Mouse (Mus musculus): Measurements from ENCODE around the gene Map7.
A peak's percentile ranks its signal among the peaks of the same experiment; 100 is the strongest.

The Map7 gene

DNA sequence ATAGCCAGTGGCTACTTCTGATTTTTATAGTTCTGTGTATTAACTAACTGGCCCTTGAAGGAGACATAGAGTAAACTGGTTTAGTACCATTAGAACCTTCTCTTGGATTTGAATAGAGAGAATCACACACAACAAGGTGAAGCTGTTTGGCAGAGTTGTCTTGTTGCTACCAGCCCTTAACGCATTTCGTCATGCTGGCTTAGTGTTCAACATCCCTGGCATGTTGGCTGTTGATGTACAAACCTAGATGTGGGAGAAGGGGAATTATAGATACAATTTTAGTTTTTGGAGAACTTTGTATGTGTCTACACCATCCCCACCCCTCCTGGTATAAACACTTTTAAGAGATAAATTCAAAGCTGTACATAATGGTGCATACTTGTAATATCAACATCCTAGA, 37.5 kb downstream of the Map7 start:
- DNase-seq (ENCODE audit: low spot score): no peak

DNA sequence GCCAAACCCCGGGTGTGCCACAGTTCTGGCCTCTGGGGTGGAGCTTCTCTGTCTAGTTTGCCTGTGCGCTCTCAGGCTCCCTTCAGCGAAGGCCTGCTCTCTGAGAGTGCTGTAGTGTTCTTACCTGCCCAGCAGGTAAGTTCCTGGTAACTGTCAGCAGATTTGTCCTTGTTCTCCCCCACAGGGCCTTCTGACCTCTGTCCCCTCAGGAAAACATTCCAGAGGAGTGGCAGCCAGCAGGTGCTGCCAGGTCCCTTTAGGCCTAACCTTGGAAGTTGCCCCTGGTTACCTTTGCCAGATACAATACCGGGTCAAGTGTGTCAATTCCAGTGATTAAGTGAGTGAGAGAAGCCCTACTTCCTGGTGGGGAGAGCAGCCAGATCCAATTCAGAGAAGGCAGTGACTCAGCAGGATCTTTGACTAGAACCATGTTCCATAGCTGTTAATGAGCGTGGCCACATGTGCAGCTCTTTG, 38.6 kb downstream of the Map7 start:
- DNase-seq (ENCODE audit: low spot score): no peak

DNA sequence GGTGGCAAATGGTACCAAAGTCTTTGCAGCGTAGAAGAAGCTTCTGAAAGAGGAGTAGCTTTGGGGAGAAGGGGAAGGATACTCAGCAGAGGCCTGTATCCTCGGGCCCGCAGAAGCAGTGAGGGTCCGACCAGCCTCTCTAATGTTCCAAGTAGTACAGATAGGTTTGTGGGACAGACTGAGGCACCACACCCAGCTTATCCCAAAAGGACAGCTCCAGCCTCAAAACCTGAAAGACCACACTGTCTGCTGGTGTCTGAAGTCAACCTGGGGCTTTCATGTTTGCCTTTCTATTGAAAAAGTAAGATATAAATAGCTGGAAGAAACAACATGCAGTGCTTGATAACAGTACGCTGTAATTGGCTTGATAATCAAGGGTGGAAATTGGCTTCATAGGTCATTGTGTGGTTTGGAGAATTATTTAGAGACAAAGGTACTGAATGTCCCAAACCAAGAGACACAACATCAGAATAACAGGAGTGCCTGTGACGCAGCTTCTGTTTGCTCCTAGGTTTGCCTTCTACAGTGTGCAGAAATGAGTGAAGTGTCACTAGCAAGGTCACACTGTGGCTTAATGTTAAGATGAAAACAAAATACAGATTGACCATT, 42.0 kb downstream of the Map7 start:
- no peak for DNase-seq (ENCODE audit: low spot score)

DNA sequence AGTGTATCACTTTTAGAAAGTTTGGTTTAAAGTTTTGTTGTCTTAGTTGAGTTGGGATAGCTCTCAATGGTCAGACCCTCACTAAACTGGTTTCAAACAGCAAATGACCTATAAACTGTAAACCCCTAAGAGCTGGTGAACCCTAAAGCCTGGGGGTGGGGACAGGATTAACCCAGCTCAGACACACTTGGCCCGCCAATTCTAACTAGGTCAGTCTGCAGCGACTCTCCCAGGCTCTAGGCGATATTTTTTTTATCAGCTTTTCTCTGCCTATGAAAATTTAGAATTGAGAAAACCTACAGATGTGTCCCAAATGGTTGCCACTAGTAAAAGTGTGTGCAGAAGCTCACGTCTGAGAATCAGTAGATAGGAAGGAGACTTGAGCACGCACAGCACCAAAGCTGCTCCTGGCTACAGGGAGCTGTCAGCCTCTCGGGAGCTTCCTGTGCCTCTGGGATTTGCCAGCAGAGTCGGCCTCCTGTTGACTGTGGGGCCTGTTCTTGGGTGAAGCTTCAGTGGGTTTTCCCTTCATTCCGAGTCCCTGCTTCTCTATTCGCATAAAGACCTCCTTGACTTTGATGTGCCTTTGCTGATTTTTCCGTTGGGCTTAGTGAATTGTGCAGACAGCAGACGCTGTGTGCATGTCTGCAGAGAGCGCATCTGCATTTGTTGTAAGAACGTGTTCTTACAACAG, 46.7 kb downstream of the Map7 start:
- DNase-seq (ENCODE audit: low spot score): no peak

DNA sequence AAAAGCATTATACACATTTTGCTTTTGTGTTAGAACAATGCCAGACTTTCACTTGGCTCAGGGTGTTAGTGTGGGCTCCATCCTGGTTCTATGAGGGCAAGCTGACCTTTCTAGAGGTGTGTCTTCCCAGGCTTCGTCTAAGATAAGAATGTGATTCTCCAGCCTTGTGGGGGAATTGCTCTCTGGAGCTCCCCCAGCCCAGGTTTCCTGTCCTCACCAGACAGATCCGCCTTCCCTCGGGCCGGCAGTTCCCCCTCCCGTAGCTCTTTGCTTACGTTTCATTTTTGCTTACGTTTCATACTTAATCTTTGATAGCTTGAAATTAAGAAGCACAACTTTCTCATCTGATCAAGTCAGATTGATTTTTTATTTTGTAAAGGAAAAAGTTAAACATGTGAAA, 48.8 kb downstream of the Map7 start:
- DNase-seq (ENCODE audit: low spot score): no peak

DNA sequence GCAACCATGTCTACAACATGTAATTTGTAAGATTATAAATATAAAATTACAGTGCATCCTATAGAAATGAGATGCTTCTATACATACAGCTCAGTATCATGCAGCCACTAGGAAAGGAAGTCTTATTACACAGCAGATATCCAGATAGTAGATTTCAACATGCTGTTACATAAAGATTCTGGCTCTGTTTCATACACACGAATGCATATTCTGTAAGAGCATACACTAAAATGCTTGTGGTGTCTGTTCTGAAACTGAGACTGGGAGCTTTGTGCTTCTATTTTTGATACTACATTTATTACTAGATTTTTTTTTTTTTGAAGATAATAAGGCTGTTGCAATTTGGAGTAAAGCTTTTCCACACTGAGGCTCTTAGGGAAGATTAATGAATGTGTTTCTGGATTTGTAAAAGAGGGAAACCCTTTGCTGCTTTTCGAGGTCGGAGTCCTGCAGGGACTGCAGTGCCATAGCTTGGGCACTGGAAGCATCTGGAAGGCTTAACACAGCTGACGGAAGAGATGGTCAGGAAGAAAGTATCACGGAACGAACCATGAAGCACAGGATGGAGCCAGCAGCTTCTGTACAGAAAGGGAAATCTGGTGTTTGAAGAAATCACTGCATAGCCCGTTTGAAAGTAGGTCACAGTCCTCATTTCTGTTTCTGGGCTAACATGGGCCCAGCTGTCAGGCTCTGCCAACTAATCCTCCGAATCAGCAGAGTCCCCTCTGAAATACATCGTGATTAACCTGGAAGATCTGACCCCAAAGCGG, 50.9 kb downstream of the Map7 start:
- DNase-seq (ENCODE audit: low spot score): no peak

DNA sequence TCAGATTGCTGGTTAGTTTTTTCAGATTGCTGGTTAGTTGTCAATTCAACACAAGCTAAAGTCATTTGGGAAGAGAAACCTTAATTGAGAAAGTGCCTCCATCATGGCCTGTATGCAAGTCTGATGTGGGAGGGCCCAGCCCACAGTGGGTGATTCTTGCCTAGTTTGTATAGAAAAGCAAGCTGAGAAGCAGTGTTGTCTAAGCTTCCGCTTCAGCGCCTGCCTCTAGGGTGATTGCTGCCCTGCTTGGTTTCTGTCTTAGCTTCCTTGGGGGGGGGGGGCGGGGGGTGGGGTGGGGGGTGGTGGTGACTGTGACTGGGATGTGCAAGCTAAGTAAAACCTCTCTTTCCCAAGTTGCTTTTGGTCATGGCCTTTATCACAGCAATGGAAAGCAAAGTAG, 53.0 kb downstream of the Map7 start:
- DNase-seq (ENCODE audit: low spot score): no peak

DNA sequence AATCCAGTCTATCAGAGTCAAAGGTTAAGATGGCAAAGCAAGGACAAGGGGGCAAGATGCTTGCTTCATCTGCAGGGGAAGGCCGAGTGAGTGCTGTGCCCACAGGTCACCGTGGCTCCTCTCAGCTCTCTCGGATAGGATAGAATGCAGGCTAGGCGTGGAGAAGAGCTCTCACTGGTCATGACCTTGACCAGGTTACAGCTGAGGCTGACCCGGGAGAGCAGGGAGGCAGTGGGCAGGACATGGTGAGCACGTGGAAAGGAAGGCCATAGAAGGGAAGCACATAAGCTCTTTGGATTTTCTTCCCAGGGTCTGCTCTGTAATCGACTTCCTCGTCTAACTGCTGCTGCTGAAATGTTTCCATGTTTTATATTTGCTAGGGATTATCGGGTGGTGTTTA, 53.9 kb downstream of the Map7 start:
- DNase-seq (ENCODE audit: low spot score): no peak

DNA sequence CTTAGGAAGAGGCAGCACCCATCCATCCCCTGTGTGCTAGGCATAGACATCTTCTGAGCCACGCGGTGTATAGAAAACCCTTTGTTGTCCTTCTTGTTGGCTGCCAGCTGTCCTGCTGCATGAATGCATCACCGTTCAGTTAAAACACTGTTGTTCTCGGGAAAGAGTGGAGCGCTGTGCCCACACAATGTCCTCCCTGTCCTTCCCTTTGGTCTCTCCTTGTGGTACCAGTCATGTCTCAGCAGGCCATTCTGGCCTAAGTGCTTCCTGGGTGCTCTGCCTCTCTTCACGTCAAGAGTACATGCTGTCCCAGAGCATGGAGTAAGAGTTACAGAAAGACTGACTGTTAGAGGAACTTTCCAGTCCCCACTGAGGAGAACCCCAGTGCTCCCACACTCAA, 54.5 kb downstream of the Map7 start:
- no peak for DNase-seq (ENCODE audit: low spot score)

DNA sequence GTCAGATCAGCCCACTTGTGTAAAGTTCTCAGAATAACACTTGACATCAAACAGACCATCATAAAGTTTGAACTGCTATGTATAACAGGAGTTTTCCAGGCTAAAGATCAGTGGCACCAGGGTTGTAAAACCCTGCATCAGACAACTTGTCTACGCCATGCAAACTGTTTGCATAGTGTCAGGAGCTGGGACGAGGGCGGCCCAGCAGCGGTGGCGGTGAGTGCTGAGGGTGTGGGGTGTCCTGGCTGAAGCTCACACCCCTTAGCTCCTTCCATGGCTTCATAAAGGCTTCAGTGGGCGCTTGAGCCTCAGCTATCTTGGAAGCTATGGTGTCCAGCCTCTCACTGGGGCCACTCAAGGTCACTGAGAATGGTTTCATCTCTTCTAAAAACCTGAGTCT, 55.2 kb downstream of the Map7 start:
- DNase-seq (ENCODE audit: low spot score): no peak

DNA sequence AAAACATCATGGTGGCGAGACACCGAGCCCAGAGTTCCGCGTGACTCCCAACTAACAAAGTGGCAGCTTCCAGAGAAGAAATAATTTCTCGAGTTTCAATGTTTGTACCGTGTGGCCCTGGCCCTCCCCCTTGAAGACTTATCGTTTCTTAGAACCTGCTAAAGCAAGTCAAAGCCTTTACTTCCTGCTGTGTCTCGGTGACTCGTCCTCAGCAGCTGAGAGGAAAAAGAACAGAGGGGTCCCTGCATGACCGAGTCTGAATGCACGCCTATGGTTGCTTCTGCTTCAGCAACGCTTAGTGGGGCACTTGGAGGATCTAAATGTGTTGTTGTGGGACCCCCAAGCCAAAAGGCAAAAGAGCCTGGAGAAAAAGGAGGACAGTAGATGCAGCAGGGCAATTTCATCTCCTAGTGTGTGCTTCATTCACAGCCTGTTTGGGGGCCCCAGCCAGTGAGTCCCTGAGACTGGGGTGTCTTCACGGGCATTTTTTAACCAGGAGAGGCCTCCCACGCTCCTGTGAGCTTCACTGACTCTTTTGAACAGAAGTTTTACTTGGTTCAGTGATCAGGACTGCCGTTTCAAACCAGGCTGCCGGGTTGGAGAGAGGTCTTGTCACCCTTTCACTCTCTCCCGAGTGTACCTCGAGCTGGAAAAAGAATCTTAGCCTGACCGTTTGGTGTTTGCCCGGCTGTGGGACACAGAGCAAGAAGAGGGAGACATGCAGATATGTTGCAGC, 56.6 kb downstream of the Map7 start:
- no peak for DNase-seq (ENCODE audit: low spot score)

DNA sequence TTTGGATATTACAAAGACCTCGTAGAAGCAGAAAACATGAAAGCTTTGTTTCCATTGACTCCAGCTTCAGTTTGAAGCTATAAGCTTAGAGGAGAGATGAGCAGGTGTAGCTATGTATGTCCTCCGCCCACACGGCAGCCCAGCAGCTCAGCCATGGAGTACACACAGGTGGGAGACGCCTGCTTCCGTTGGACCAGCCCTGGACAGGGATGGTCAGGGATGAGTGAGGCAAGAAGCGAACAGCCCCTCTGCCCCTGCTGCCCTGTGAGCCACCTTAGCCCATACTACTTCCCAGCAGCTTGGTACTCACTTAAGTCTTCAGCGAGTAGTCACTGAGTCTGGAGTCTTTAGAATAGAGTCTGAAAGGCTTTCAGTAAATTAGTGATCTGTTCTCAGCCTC, 58.7 kb downstream of the Map7 start:
- DNase-seq (ENCODE audit: low spot score): no peak

DNA sequence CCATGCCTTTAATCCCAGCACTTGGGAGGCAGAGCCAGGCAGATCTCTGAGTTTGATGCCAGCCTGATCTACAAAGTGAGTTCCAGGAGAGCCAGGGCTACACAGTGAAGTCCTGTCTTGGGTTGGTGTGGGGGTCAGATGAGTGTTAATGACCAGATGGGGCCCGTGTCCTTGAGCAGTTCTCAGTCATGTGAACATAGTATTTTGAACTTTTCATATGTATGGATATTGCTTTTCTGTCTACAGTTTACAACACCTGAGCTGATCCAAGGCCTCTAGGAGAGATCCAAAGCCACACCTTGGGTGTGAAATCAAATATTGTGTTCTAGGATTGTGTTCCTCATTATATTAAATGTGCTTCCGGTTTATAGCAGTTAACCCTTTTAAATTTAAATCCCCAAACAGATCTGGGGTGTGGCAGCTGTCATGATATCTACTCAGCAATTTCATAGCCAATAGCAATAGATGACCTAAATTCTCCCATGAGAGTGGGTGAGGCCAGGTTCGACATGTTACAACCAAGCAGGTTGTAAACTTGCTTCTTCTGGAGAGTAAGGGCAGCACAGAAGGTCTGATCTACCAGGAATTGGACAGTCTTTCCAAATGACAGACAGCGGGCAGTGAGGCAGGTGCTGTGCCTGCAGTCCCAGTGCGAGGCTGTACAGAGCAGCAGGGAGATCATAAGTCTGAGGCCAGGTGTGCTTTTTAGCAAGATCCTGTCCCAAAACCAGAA, 61.5 kb downstream of the Map7 start:
- DNase-seq (ENCODE audit: low spot score): no peak

DNA sequence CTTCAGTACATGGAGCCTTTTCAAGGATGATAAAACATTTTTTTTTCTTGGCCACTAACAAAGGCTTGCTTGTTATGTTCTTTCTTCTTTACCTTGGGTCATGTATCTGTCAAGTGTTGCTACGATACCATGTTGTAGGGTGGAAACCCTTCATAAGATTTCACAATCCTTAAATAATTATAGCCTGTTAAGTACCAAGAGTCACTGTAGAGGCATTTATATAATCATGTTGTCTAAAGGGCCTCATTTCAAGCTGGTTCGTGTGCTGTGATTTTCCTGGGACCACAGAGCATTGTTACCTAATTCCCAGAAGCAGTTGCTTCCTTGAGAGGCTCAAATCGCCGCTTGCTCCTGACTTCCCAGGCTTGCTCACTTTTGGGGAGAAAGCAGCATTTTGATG, 66.1 kb downstream of the Map7 start:
- no peak for DNase-seq (ENCODE audit: low spot score)

DNA sequence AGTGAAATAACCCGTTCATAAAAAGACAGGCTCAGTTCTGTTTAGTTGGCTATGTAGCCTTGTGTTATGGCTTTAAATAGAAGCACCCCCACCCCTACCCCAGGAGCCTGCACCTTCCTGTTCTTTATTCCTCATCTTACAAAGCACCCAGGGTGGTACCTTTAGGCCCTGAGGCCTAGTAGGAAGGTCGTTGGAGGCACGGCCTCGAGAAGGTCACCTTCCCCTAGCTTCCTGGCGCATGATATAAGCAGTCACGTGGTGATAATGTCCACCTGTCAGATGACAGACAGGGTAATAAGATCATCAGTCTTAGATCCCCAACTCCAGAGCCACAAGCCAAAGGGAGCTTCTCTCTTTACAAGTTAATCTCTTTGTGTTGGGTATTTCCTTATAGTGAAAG, 68.7 kb downstream of the Map7 start:
- no peak for DNase-seq (ENCODE audit: low spot score)

DNA sequence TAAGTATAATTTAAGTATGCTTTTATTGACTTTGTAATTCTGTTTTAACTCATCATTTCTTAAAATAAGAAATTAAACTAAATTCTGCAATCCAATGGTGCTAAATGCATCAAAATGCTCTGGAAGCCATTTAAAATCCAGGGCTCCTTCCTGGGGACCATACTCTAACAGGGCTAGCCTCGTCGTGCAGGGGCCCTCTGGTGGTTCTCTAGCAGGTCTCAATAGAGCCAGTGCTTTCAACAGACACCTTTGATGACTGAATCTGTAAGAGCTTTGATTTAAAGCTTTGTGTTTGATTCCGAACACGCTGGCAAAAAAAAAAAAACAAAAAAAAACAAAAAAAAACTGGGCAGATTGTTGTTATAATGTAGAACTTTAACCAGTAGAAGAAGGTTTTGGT, 70.6 kb downstream of the Map7 start:
- DNase-seq (ENCODE audit: low spot score): no peak

DNA sequence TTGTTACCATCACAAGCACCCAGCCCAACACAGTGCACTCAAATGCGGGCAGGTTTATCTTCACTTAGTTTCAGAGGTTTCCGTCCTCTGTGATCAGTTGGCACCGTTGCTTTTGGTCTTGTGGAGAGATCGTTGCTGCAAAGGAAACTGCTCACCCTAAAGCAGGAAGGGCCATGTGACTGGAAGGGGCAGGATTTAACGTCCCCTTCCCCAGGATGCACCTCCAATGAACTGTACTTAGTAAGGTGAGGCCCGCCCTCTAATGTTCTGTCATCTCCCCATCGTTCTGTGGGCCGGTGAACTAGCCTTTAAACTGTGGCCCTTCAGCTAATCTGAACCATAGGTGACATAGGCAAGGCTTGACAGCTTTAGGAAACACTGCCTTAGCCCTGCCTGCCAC, 71.3 kb downstream of the Map7 start:
- DNase-seq (ENCODE audit: low spot score): no peak

DNA sequence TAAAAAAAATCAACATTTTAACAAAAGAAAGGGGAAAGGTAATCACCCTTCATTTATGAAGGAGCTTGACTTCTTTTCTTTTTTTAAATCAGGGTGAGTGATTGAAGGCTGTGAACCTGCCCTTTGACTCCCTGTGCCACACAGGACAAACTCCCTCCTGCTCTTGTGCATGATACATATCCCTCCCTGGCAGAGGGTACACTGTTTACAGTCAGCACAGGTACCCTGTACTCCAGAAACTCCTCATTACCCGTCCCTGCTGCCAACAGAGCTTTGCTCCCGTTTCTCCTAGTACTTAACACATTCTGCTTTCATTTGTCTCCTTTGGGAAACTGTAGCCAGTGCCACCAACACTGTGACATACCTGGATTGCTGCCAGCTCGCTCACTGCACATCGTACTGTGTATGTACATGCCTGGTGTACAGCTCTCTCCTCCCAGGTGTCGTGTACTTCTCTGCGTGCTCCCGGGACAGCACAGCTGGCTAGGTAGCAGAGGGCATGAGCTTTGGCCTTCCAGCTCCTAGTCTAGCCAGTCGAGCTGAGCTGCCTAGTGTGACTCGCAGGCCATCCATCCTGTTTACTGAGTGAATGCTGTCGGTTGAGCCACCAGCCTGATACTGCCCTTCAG, 72.3 kb downstream of the Map7 start:
- no peak for DNase-seq (ENCODE audit: low spot score)

DNA sequence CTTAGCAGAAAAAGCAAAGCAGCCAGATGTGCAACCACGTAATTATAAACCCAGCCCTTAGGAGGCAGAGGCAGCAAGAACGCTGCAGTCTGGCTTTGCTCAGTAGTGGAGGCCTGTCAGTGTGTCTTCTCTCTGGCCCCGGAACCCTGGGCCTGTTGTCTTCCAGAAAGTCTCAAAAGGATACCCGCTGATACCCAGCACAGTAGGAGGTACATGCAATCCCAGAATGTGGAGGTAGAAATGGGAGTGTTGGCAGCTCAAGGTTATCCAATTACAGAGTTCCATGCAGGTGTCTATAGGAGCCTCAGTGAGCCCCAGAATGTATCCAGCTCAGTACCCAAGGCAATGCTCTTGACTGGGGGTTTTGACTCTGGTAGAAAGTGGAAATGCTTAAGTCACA, 73.7 kb downstream of the Map7 start:
- no peak for DNase-seq (ENCODE audit: low spot score)

DNA sequence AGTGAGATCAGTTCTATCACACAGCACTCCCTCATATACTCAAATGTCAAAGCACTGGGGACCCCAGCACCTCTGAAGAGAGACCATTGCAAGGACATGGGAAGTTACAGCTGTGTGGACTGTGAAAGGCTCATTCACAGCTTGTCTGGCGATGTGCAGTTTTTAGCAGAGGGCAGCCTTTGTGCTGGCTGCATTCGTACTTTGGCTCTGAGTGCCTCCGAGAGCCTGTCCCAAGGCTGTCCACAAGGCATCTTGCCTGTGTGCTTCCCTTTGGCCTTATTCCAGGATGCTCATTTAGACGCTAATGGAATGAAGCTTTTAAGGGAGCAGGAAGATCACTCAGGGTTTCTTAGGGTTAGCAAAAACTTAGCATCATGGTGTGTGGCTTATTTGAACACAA, 78.5 kb downstream of the Map7 start:
- DNase-seq (ENCODE audit: low spot score): peak; percentile 29

DNA sequence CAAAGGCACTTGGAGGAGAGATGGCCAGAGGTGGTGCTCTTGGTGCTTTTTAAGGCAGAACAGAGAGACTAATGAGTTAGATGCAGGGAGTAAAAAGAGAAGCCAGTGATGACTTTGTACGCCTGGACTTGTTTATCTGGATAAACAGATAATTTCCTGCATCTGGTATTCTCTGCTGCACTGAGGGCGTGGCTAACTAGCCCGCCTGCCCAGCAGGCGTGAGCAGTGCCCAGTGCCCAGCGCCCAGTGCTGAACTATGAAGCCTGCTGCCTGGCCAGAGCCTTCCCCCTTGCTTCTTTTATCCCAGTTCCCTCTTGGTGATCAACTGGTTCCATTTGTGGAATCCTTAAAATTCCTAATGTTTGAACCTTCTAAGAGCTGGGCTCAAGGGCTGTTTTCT, 81.8 kb downstream of the Map7 start:
- DNase-seq (ENCODE audit: low spot score): no peak

DNA sequence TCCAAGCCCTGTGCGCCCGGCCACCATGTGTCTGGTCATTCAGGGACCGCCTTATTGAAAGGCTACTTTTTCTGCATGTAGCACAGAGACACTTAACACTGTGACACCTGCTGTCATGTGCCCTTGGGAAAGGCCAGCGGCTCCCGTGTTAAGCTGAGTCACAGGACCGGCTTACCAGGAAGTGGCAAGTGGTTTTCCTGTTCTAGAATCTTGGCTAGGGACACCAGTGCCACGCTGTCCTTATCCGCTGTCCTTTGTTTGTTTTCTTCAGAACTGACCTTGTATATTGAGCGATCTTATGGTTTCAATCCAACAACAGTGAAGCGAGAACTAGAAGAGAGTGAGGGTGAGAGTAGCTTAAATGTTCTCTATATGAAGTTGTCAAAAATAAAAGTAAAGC, 85.2 kb downstream of the Map7 start:
- DNase-seq (ENCODE audit: low spot score): no peak

Measured in ovary, postnatal 36 days (tissue).